Mouse (Mus musculus) liver, embryonic 14.5 days (tissue): Measurements from ENCODE around the gene Cyth4. TPM values are rescaled to one million over a fixed set of nuclear protein-coding genes. Genes with fewer than 3 reads are reported as not detected.

Experiments
- ATAC-seq: fragments of 200-750 bp; cut with Nextera tagmentation; 2 replicates; pipeline ENCODE4 v1.8.0; 2017; ENCODE audit warnings: moderate number of reproducible peaks, mild to moderate bottlenecking, moderate library complexity; ENCODE audit not compliant: insufficient read depth
- DNase-seq, 3 experiments: peaks; one replicate each; pipeline ENCODE4 v3.0.0-alpha.2; 2012 to 2013; ENCODE audit warnings: low read depth in 3 of 3, low spot score in 3 of 3
- H3K27ac ChIP-seq: fragments of 300-500 bp; sonication (generic); 2 replicates; pipeline ENCODE4 v1.5.1; 2014; ENCODE audit warnings: moderate library complexity, mild to moderate bottlenecking, control low read depth, inconsistent platforms
- H3K27me3 ChIP-seq: fragments of 300-500 bp; sonication (generic); 2 replicates; pipeline ENCODE4 v1.6.1; 2014; ENCODE audit warnings: mild to moderate bottlenecking, low read length, moderate library complexity; ENCODE audit not compliant: control insufficient read depth, insufficient read depth
- H3K36me3 ChIP-seq: fragments of 300-500 bp; sonication (generic); replicated peaks from 2 replicates; pipeline ENCODE4 v1.6.1; 2014; ENCODE audit warnings: low read depth; ENCODE audit not compliant: control insufficient read depth, insufficient read depth
- H3K4me1 ChIP-seq, 2 experiments: fragments of 200-500 bp in 1 of 2; fragments of 300-500 bp in 1 of 2; sonication (generic) in 1 of 2; replicated peaks; 2 replicates each; pipeline ENCODE4 v1.6.1; 2012 to 2014; ENCODE audit warnings: antibody characterized with exemption in 1 of 2, inconsistent platforms in 1 of 2, low read length in 1 of 2; ENCODE audit not compliant: control insufficient read depth in 2 of 2, insufficient read depth in 2 of 2
- H3K4me2 ChIP-seq: fragments of 300-500 bp; sonication (generic); 2 replicates; pipeline ENCODE4 v1.6.1; 2014; ENCODE audit warnings: low read depth, mild to moderate bottlenecking, control low read depth, moderate library complexity
- H3K4me3 ChIP-seq, 2 experiments: fragments of 200-500 bp in 1 of 2; fragments of 300-500 bp in 1 of 2; sonication (generic) in 1 of 2; 2 replicates each; pipeline ENCODE4 v1.5.1; 2012 to 2014; ENCODE audit warnings: low read depth in 2 of 2, low read length in 2 of 2, mild to moderate bottlenecking in 2 of 2, control low read depth in 1 of 2, inconsistent platforms in 1 of 2, moderate library complexity in 1 of 2; ENCODE audit not compliant: insufficient read depth in 1 of 2
- H3K9ac ChIP-seq: fragments of 300-500 bp; sonication (generic); replicated peaks from 2 replicates; pipeline ENCODE4 v1.6.1; 2014; ENCODE audit warnings: mild to moderate bottlenecking, control low read depth, moderate library complexity
- H3K9me3 ChIP-seq: fragments of 300-500 bp; sonication (generic); 2 replicates; pipeline ENCODE4 v1.6.1; 2016; ENCODE audit warnings: low read length, mixed read lengths; ENCODE audit not compliant: control insufficient read depth
- CTCF ChIP-seq: IDR thresholded peaks from 2 replicates; pipeline ENCODE4 v1.5.1; 2016; ENCODE audit warnings: antibody characterized with exemption, low read depth, control low read depth
- EP300 ChIP-seq: IDR thresholded peaks from 2 replicates; pipeline ENCODE4 v1.6.1; 2016; ENCODE audit warnings: antibody characterized with exemption, low read depth
- WGBS: fragments of 180-500 bp; shearing (Covaris S2); extraction: QIAGEN DNeasy Blood & Tissue Kit; methylation state at CpG from one replicate; pipeline ENCODE4 v1.1.7; 2014; ENCODE audit not compliant: insufficient replicate concordance; 5-methylcytosine and 5-hydroxymethylcytosine counted together
- polyA plus RNA-seq, 2 experiments: library from polyadenylated mRNA; depleted of rRNA in 1 of 2; stranded (reverse) in 1 of 2; unstranded in 1 of 2; fragments of >200 nt; fragmentation: Nextera tagmentation in 1 of 2; extraction: Ambion mirVana in 1 of 2; gene quantifications; 2 replicates each; pipeline versions ENCODE4 v1.2.1 to v1.2.3; 2012 to 2014

Cyth4 gene
- polyA plus RNA-seq, 2 experiments: 4.3 to 7.6 TPM

DNA sequence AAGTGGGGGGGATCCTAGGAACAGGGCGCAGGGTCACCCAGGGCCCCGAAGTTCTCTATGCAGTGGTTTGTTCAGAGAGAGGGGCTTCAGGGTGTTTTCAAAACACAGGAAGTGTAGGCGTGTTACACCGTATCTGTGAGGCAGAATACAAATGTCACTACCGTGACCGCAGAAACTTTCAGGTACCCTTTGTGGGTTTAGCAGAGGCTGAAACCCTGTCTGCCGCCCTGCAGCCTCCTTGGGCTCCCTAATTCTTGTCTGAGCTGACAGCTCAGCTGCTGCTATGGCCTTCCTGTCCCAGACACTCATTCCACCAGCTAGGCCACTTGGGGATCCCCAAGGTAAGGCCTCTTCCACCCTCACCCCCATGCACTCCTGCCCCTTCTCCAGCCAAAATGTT, 17.7 kb downstream of the Cyth4 start:
- 67% methylated on average over 7 of the region's 7 CpGs for WGBS

DNA sequence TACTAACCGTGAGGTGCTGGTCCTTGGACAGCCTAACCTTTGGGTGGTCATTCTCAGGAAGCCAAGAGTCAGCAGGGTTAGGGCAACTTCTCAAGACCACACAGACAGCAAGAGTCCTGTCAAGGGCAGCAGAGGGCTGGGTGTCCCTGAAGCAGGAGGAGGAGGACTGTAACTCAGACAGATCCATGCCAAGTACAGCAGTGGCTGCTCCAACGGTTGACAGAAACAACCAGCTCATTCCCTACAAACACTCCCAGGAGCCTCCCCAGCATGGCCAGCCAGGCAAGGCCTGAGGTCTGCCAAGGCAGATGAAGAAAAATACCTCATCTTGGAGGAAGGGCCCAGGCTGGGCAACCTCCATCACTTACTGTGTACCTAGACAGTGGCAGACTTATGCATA, 20.1 kb downstream of the Cyth4 start:
- Histone ChIP-seq H3K9ac (no peak overlapping the region), H3K27ac (no peak overlapping the region), H3K27me3 (no peaks in the 10 kb centered on the region), H3K4me2 (no peak overlapping the region), H3K9me3 (no peaks in the 10 kb centered on the region), H3K4me3 (no peak overlapping the region), H3K4me1 (no peaks in the 10 kb centered on the region), H3K36me3 (no peaks in the 10 kb centered on the region)
- WGBS: 67% methylated on average over 2 of the region's 2 CpGs
- DNase-seq (no peak), ATAC-seq (no peak)
- TF ChIP-seq CTCF (no peak), EP300 (no peak)

More for the DNA sequence above, 17.7 kb downstream of the Cyth4 start:
- H3K4me3 ChIP-seq: no peak overlapping the region
- no peak overlapping the region for H3K9ac ChIP-seq
- H3K4me1 ChIP-seq: peaks cover 0 to 3% of the 10 kb centered on the region in 2 experiments; a peak in 1 of 4 replicates
- no peak overlapping the region for H3K4me2 ChIP-seq
- no peak overlapping the region for H3K27ac ChIP-seq
- no peaks in the 10 kb centered on the region for H3K36me3 ChIP-seq
- DNase-seq: no peak
- H3K27me3 ChIP-seq: no peaks in the 10 kb centered on the region
- no peaks in the 10 kb centered on the region for H3K9me3 ChIP-seq
- TF ChIP-seq EP300 (no peak), CTCF (no peak)
- no peak for ATAC-seq

DNA sequence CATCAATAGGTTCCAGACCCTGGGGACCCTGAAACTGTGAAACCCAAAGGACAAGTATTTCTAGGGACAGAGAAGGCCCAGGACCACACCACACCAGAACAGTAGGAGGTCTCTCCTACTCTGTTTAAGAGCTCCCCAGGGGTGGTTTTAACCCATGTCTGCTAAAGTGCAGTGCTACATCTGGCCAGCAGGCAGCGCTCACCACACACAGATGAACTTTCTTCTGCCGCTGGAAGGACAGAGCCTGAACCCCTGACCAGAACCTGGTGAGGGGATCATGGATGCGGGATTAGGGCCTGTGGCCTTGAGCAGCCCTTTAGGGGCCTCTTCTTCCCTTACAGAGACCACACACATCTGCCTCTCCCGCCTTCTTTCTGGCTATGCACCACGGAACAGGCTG, 26.6 kb downstream of the Cyth4 start:
- TF ChIP-seq CTCF (peak; percentile 88), EP300 (no peak)
- H3K36me3 ChIP-seq: no peaks in the 10 kb centered on the region
- no peaks in the 10 kb centered on the region for H3K27me3 ChIP-seq
- H3K27ac ChIP-seq: no peak overlapping the region
- H3K9ac ChIP-seq: no peak overlapping the region
- H3K4me3 ChIP-seq: no peak overlapping the region
- no peak overlapping the region for H3K4me2 ChIP-seq
- 15% methylated on average over 5 of the region's 5 CpGs for WGBS
- no peaks in the 10 kb centered on the region for H3K9me3 ChIP-seq
- H3K4me1 ChIP-seq: no peaks in the 10 kb centered on the region
- DNase-seq: peak in 1 of 3 experiments; percentile 6
- no peak for ATAC-seq

DNA sequence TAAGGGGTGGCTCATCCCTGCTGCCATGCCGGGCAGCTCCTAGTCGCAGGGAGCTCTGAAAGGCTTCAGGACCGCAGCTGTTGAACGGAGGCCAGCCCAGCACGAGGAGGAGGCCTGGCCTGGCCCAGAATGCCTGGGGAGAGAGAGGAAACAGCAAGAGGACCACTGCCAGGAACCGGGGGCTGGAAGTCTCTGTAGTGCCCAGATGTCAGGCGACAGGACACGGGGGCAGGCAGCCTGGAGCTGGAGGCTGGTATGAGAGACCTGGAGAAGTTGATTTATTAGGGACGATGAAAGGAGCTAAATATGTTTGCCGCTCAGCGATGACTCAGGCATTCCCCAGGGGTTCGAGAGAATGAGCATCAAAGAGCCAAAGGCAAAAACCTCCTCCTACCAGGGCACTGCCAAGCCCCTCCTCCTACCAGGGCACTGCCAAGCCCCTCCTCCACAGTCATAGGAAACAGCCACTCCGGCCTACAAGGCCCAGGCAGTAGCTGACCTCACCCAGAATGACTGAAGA, 27.6 kb downstream of the Cyth4 start:
- no peaks in the 10 kb centered on the region for H3K9me3 ChIP-seq
- H3K27ac ChIP-seq: no peak overlapping the region
- H3K4me2 ChIP-seq: no peak overlapping the region
- no peaks in the 10 kb centered on the region for H3K4me1 ChIP-seq
- WGBS: 55% methylated on average over 13 of the region's 13 CpGs
- TF ChIP-seq EP300 (no peak), CTCF (no peak)
- no peaks in the 10 kb centered on the region for H3K36me3 ChIP-seq
- H3K9ac ChIP-seq: no peak overlapping the region
- ATAC-seq: no peak
- no peaks in the 10 kb centered on the region for H3K27me3 ChIP-seq
- no peak overlapping the region for H3K4me3 ChIP-seq
- no peak for DNase-seq

DNA sequence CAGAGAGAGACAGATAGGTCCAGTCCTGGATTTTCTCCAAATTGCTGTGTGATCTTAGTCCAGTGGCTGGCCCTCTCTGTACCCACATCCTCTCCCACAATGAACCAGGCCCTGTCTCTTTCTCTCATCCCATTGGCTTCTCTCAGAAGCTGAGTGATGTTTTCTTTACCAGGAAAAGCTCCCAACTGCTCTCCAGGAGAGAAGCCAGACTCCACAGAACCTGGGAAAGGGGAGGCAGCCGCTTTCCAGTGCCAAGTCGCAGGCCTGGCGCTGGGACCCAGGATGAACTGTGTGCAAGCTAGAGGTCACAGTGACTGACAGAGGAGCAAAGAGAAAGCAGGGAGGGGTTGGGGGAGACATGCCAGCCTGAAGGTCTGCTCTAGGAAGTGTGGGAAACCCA, 28.1 kb downstream of the Cyth4 start:
- WGBS: 62% methylated on average over 3 of the region's 3 CpGs
- ATAC-seq (no peak), DNase-seq (no peak)
- Histone ChIP-seq H3K27me3 (no peaks in the 10 kb centered on the region), H3K4me2 (no peak overlapping the region), H3K9me3 (no peaks in the 10 kb centered on the region), H3K4me3 (no peak overlapping the region), H3K4me1 (no peaks in the 10 kb centered on the region), H3K9ac (no peak overlapping the region), H3K36me3 (no peaks in the 10 kb centered on the region), H3K27ac (no peak overlapping the region)
- TF ChIP-seq CTCF: no peak
